Mouse (Mus musculus) myocyte (in vitro differentiated cells): Measurements from ENCODE around the gene Gm10142. TPM values are rescaled to one million over a fixed set of nuclear protein-coding genes. Genes with fewer than 3 reads are reported as not detected.

Experiments used
- H3K27me3 ChIP-seq: one replicate; pipeline ENCODE4 v1.6.1; 2011; ENCODE audit not compliant: control insufficient read depth, insufficient read depth, insufficient read length
- H3K36me3 ChIP-seq: one replicate; pipeline ENCODE4 v1.6.1; 2011; ENCODE audit not compliant: control insufficient read depth, insufficient read depth
- H3K4me2 ChIP-seq: one replicate; pipeline ENCODE4 v1.6.1; 2011; ENCODE audit warnings: low read depth, control low read depth
- H3K4me3 ChIP-seq: one replicate; pipeline ENCODE4 v1.5.1; 2011; ENCODE audit warnings: mild to moderate bottlenecking, control low read depth, moderate library complexity
- H3K79me2 ChIP-seq: one replicate; pipeline ENCODE4 v1.6.1; 2011; ENCODE audit not compliant: control insufficient read depth, insufficient read depth
- H3ac ChIP-seq: one replicate; pipeline ENCODE4 v1.6.1; 2011; ENCODE audit not compliant: control insufficient read depth, insufficient read length
- CEBPB ChIP-seq: IDR thresholded peaks from 2 replicates; pipeline ENCODE4 v1.6.1; 2011; ENCODE audit warnings: mild to moderate bottlenecking, moderate library complexity; ENCODE audit not compliant: poor library complexity, insufficient read depth, severe bottlenecking
- E2F4 ChIP-seq: IDR thresholded peaks from one replicate; pipeline ENCODE4 v1.6.1; 2011; ENCODE audit warnings: mild to moderate bottlenecking, control low read depth, moderate library complexity; ENCODE audit not compliant: insufficient read depth
- MAX ChIP-seq: IDR thresholded peaks from one replicate; pipeline ENCODE4 v1.6.1; 2011; ENCODE audit warnings: low read depth, mild to moderate bottlenecking, control low read depth
- MYOD1 ChIP-seq, 3 experiments: IDR thresholded peaks; one replicate each; pipeline ENCODE4 v1.6.1; 2011; ENCODE audit warnings: control low read depth in 2 of 3, low read depth in 2 of 3, mild to moderate bottlenecking in 2 of 3, moderate library complexity in 1 of 3; ENCODE audit not compliant: insufficient read length in 2 of 3, control insufficient read depth in 1 of 3
- MYOG ChIP-seq, 3 experiments: IDR thresholded peaks; one replicate each; pipeline ENCODE4 v1.6.1; 2011; ENCODE audit warnings: control low read depth in 2 of 3, low read depth in 2 of 3, mild to moderate bottlenecking in 2 of 3; ENCODE audit not compliant: insufficient read length in 2 of 3, control insufficient read depth in 1 of 3, insufficient read depth in 1 of 3
- POLR2A ChIP-seq: IDR thresholded peaks from one replicate; pipeline ENCODE4 v1.6.1; 2011; ENCODE audit warnings: low read depth, mild to moderate bottlenecking, control low read depth, moderate library complexity; ENCODE audit not compliant: insufficient read length
- POLR2AphosphoS2 ChIP-seq: IDR thresholded peaks from one replicate; pipeline ENCODE4 v1.6.1; 2011; ENCODE audit warnings: low read depth, control low read depth; ENCODE audit not compliant: insufficient read length
- REST ChIP-seq: IDR thresholded peaks from one replicate; pipeline ENCODE4 v1.6.1; 2011; ENCODE audit warnings: mild to moderate bottlenecking, control low read depth, moderate library complexity; ENCODE audit not compliant: insufficient read depth, insufficient read length
- SRF ChIP-seq: IDR thresholded peaks from one replicate; pipeline ENCODE4 v1.6.1; 2011; ENCODE audit warnings: low read depth; ENCODE audit not compliant: control insufficient read depth, insufficient read length
- TCF12 ChIP-seq: IDR thresholded peaks from one replicate; pipeline ENCODE4 v1.6.1; 2011; ENCODE audit warnings: mild to moderate bottlenecking, control low read depth; ENCODE audit not compliant: poor library complexity, insufficient read depth, severe bottlenecking
- TCF3 ChIP-seq: IDR thresholded peaks from one replicate; pipeline ENCODE4 v1.6.1; 2011; ENCODE audit warnings: low read depth, control low read depth; ENCODE audit not compliant: insufficient read length
- USF1 ChIP-seq: IDR thresholded peaks from one replicate; pipeline ENCODE4 v1.6.1; 2011; ENCODE audit warnings: low read depth, mild to moderate bottlenecking, control low read depth, moderate library complexity
- polyA plus RNA-seq: library from polyadenylated mRNA; unstranded; fragments of >200 nt; fragmentation: generic; extraction: Trizol; gene quantifications from one replicate; pipeline ENCODE4 v1.2.1, GENCODE M21; 2012; ENCODE audit warnings: missing spikeins

Gene Gm10142
- polyA plus RNA-seq, 1 experiment = not detected

GRCm38 (mm10) chr10:77673765-77674164 lies 41.8 kb upstream of the Gm10142 start:
- no peak for TF ChIP-seq MYOD1 (IDR thresholded peaks at IDR 0.05; ENCODE audit: control insufficient read depth in 1 of 3, insufficient read length in 2 of 3, low read depth in 2 of 3)
- TF ChIP-seq POLR2A = no peak
- no peak for TF ChIP-seq USF1
- no peak for TF ChIP-seq TCF3
- TF ChIP-seq MYOG (IDR thresholded peaks at IDR 0.05; ENCODE audit: control insufficient read depth in 1 of 3, insufficient read depth in 1 of 3, insufficient read length in 2 of 3, low read depth in 2 of 3) = no peak
- TF ChIP-seq MAX = no peak
- H3ac ChIP-seq = no peak overlapping the region
- H3K4me2 ChIP-seq = no peak overlapping the region
- H3K4me3 ChIP-seq = no peak overlapping the region
- peaks cover 41% of the 10 kb centered on the region for H3K27me3 ChIP-seq
- no peaks in the 10 kb centered on the region for H3K36me3 ChIP-seq
- H3K79me2 ChIP-seq = no peaks in the 10 kb centered on the region

GRCm38 (mm10) chr10:77677562-77677961 lies 38.0 kb upstream of the Gm10142 start:
- Histone ChIP-seq H3K27me3 (peaks cover 69% of the 10 kb centered on the region), H3K79me2 (no peaks in the 10 kb centered on the region), H3K4me3 (no peak overlapping the region), H3K36me3 (no peaks in the 10 kb centered on the region), H3ac (no peak overlapping the region), H3K4me2 (no peak overlapping the region)
- TF ChIP-seq SRF (no peak), REST (no peak), MAX (no peak), USF1 (no peak), TCF12 (no peak), POLR2A (no peak), CEBPB (no peak), TCF3 (no peak), MYOD1 (IDR thresholded peaks at IDR 0.05; ENCODE audit: control insufficient read depth in 1 of 3, insufficient read length in 2 of 3, low read depth in 2 of 3) (no peak), MYOG (IDR thresholded peaks at IDR 0.05; ENCODE audit: control insufficient read depth in 1 of 3, insufficient read depth in 1 of 3, insufficient read length in 2 of 3, low read depth in 2 of 3) (no peak), POLR2AphosphoS2 (no peak), E2F4 (no peak)

- TF ChIP-seq MYOD1 (IDR thresholded peaks at IDR 0.05; ENCODE audit: control insufficient read depth in 1 of 3, insufficient read length in 2 of 3, low read depth in 2 of 3) (no peak), REST (no peak), CEBPB (no peak), POLR2AphosphoS2 (no peak), SRF (no peak), E2F4 (no peak), MAX (no peak), TCF3 (no peak), POLR2A (no peak), TCF12 (no peak), USF1 (no peak), MYOG (IDR thresholded peaks at IDR 0.05; ENCODE audit: control insufficient read depth in 1 of 3, insufficient read depth in 1 of 3, insufficient read length in 2 of 3, low read depth in 2 of 3) (no peak)
- Histone ChIP-seq H3ac (no peak overlapping the region), H3K4me2 (no peak overlapping the region), H3K36me3 (no peaks in the 10 kb centered on the region), H3K79me2 (no peaks in the 10 kb centered on the region), H3K4me3 (no peak overlapping the region), H3K27me3 (peaks cover 71% of the 10 kb centered on the region)
Measured at GRCm38 (mm10) chr10:77682994-77683393, 32.6 kb upstream of the Gm10142 start.

- peaks cover 69% of the 10 kb centered on the region for H3K27me3 ChIP-seq
Measured at GRCm38 (mm10) chr10:77684181-77684580, 31.4 kb upstream of the Gm10142 start.

GRCm38 (mm10) chr10:77685895-77686664 lies 29.5 kb upstream of the Gm10142 start, which contains the start of gene Tspear:
Tspear (plus strand) TSS chr10:77686569.
- TF ChIP-seq REST (no peak), MYOG (IDR thresholded peaks at IDR 0.05; ENCODE audit: control insufficient read depth in 1 of 3, insufficient read depth in 1 of 3, insufficient read length in 2 of 3, low read depth in 2 of 3) (peak in 1 of 3 experiments; percentile 30), MYOD1 (IDR thresholded peaks at IDR 0.05; ENCODE audit: control insufficient read depth in 1 of 3, insufficient read length in 2 of 3, low read depth in 2 of 3) (peak in 1 of 3 experiments; percentile 51), CEBPB (no peak), USF1 (no peak), TCF12 (no peak)
- Histone ChIP-seq H3K79me2 (no peaks in the 10 kb centered on the region), H3ac (no peak within 1 kb of the TSS), H3K4me2 (no peak within 1 kb of the TSS), H3K4me3 (no peak within 1 kb of the TSS), H3K36me3 (no peaks in the 10 kb centered on the region), H3K27me3 (peaks cover 65% of the 10 kb centered on the region)

More at GRCm38 (mm10) chr10:77684181-77684580, 31.4 kb upstream of the Gm10142 start:
- Histone ChIP-seq H3K79me2 (no peaks in the 10 kb centered on the region), H3K36me3 (no peaks in the 10 kb centered on the region), H3ac (no peak overlapping the region), H3K4me2 (no peak overlapping the region), H3K4me3 (no peak overlapping the region)
- TF ChIP-seq E2F4 = no peak
